Mouse (Mus musculus): ENCODE results near the gene H1fx. TPM values are rescaled to one million over a fixed set of nuclear protein-coding genes. Genes with fewer than 3 reads are reported as not detected.
"Not testable (repeated sequence)": the region's sequence is repeated elsewhere in the genome, so short reads cannot be mapped to it uniquely, and the experiment has no call there.

H1fx gene
- polyA plus RNA-seq, 1 experiment from 2014 or later, result 17.3 TPM

- Histone ChIP-seq H3K4me3 (ENCODE audit: low read depth, low read length) (peak overlapping the region; percentile 80), H3K9me3 (ENCODE audit: control insufficient read depth, low read length) (no peaks in the 10 kb centered on the region), H3K4me1 (replicated peaks; ENCODE audit: control insufficient read depth, insufficient read depth) (peaks cover 3% of the 10 kb centered on the region; the same call in 1 of the 2 replicates), H3K36me3 (ENCODE audit: control insufficient read depth, insufficient read depth, low read length) (no peaks in the 10 kb centered on the region), H3K27me3 (ENCODE audit: control insufficient read depth, insufficient read depth, low read length) (no peaks in the 10 kb centered on the region), H3K9ac (ENCODE audit: low read length) (no peak overlapping the region), H3K4me2 (replicated peaks; ENCODE audit: low read depth) (0 out of 2 replicates have a peak overlapping the region, but pooled peaks have one; percentile 3), H3K27ac (replicated peaks) (no peak overlapping the region)
- no peak for DNase-seq (ENCODE audit: low spot score)
- no peak for ATAC-seq (ENCODE audit: low FRiP score, low TSS enrichment)
- TF ChIP-seq CTCF (IDR thresholded peaks at IDR 0.05; ENCODE audit: low read depth) (no peak), EP300 (optimal IDR thresholded peaks at IDR 0.05) (no peak)
- WGBS, result 74% methylated on average over 3 of the region's 3 CpGs
These were observed 1.7 kb downstream of the H1fx start for GRCm38 (mm10) chr6:87979728-87980127.

DNA sequence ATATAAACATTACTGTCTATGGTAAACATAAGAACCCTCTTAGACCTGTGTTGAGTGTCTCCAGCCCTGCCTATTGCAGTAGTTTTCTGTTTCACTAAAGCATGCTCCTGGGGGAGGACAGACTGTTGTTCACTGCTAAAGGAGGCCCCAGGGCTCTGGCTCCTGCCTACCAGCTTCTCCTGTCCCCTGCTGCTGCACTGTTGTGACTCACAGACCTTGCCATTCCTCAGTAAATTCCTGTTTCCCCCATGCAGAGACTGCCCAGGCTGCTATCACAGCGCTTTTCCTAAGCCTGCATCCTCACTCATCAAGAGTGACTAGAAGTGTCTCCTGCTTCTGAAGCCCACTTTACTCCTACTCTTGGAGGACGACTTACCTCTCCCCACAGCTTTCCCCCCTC lies 11.4 kb downstream of the H1fx start:
- Histone ChIP-seq H3K27me3 (ENCODE audit: control insufficient read depth, insufficient read depth, low read length) (no peaks in the 10 kb centered on the region), H3K4me2 (replicated peaks; ENCODE audit: low read depth) (no peak overlapping the region), H3K36me3 (ENCODE audit: control insufficient read depth, insufficient read depth, low read length) (no peaks in the 10 kb centered on the region), H3K4me3 (ENCODE audit: low read depth, low read length) (no peak overlapping the region), H3K27ac (replicated peaks) (no peak overlapping the region), H3K9ac (ENCODE audit: low read length) (no peak overlapping the region), H3K9me3 (ENCODE audit: control insufficient read depth, low read length) (no peaks in the 10 kb centered on the region), H3K4me1 (replicated peaks; ENCODE audit: control insufficient read depth, insufficient read depth) (no peaks in the 10 kb centered on the region)
- ATAC-seq (ENCODE audit: low FRiP score, low TSS enrichment) (no peak), DNase-seq (ENCODE audit: low spot score) (no peak)
- 35% methylated on average over 2 of the region's 2 CpGs for WGBS
- TF ChIP-seq EP300 (optimal IDR thresholded peaks at IDR 0.05) (no peak), CTCF (IDR thresholded peaks at IDR 0.05; ENCODE audit: low read depth) (no peak)

DNA sequence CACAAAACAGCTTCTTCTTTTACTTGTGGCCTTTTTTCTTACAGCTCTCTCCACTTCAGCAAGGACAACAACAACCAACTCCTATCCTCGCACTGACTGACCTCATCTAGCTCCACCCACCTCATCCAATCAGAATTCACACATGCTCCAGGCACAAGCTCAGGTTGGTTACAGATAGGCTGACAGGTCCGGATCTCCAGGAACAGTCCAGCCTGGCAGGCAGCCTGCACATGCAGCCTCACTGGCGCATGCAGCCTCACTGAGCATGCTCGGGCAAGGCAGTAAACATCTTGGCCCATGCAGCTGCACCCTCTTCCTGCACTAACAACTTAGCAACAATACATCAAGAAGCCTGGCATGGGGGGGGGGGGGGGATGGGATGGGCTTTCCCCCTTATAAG lies 19.0 kb downstream of the H1fx start:
- H3K4me3 ChIP-seq (ENCODE audit: low read depth, low read length); H3K4me2 ChIP-seq (replicated peaks; ENCODE audit: low read depth): not testable (repeated sequence)

GRCm38 (mm10) chr6:87942179-87942578 lies 39.3 kb downstream of the H1fx start:
- H3K9ac ChIP-seq (ENCODE audit: low read length), result no peak overlapping the region
- H3K4me2 ChIP-seq (replicated peaks; ENCODE audit: low read depth), result no peak overlapping the region
- ATAC-seq (ENCODE audit: low FRiP score, low TSS enrichment) (no peak), DNase-seq (ENCODE audit: low spot score) (no peak)
- no peak for TF ChIP-seq CTCF (IDR thresholded peaks at IDR 0.05; ENCODE audit: low read depth)
- TF ChIP-seq EP300 (optimal IDR thresholded peaks at IDR 0.05), result no peak
- H3K36me3 ChIP-seq (ENCODE audit: control insufficient read depth, insufficient read depth, low read length), result no peaks in the 10 kb centered on the region
- no peaks in the 10 kb centered on the region for H3K4me1 ChIP-seq (replicated peaks; ENCODE audit: control insufficient read depth, insufficient read depth)
- no peak overlapping the region for H3K4me3 ChIP-seq (ENCODE audit: low read depth, low read length)
- no peak overlapping the region for H3K27ac ChIP-seq (replicated peaks)
- no peaks in the 10 kb centered on the region for H3K27me3 ChIP-seq (ENCODE audit: control insufficient read depth, insufficient read depth, low read length)
- H3K9me3 ChIP-seq (ENCODE audit: control insufficient read depth, low read length), result no peaks in the 10 kb centered on the region
- WGBS, result 84% methylated on average over 7 of the region's 7 CpGs

More for the DNA sequence above, 19.0 kb downstream of the H1fx start:
- not testable (repeated sequence) for H3K27ac ChIP-seq (replicated peaks); ATAC-seq (ENCODE audit: low FRiP score, low TSS enrichment); H3K36me3 ChIP-seq (ENCODE audit: control insufficient read depth, insufficient read depth, low read length); H3K9ac ChIP-seq (ENCODE audit: low read length); H3K27me3 ChIP-seq (ENCODE audit: control insufficient read depth, insufficient read depth, low read length); H3K9me3 ChIP-seq (ENCODE audit: control insufficient read depth, low read length); DNase-seq (ENCODE audit: low spot score); H3K4me1 ChIP-seq (replicated peaks; ENCODE audit: control insufficient read depth, insufficient read depth)
- WGBS, result 49% methylated on average over 4 of the region's 4 CpGs

- Histone ChIP-seq H3K4me2 (replicated peaks; ENCODE audit: low read depth) (no peak overlapping the region), H3K9me3 (ENCODE audit: control insufficient read depth, low read length) (no peaks in the 10 kb centered on the region), H3K27me3 (ENCODE audit: control insufficient read depth, insufficient read depth, low read length) (no peaks in the 10 kb centered on the region), H3K4me3 (ENCODE audit: low read depth, low read length) (no peak overlapping the region), H3K4me1 (replicated peaks; ENCODE audit: control insufficient read depth, insufficient read depth) (no peaks in the 10 kb centered on the region), H3K27ac (replicated peaks) (no peak overlapping the region), H3K9ac (ENCODE audit: low read length) (no peak overlapping the region), H3K36me3 (ENCODE audit: control insufficient read depth, insufficient read depth, low read length) (peaks cover 2% of the 10 kb centered on the region; the same call in 1 of the 2 replicates)
- 86% methylated on average over 3 of the region's 3 CpGs for WGBS
- DNase-seq (ENCODE audit: low spot score) (no peak), ATAC-seq (ENCODE audit: low FRiP score, low TSS enrichment) (no peak)
- TF ChIP-seq CTCF (IDR thresholded peaks at IDR 0.05; ENCODE audit: low read depth), result no peak
- no peak for TF ChIP-seq EP300 (optimal IDR thresholded peaks at IDR 0.05)
These were observed 42.5 kb downstream of the H1fx start for GRCm38 (mm10) chr6:87938941-87939340.

DNA sequence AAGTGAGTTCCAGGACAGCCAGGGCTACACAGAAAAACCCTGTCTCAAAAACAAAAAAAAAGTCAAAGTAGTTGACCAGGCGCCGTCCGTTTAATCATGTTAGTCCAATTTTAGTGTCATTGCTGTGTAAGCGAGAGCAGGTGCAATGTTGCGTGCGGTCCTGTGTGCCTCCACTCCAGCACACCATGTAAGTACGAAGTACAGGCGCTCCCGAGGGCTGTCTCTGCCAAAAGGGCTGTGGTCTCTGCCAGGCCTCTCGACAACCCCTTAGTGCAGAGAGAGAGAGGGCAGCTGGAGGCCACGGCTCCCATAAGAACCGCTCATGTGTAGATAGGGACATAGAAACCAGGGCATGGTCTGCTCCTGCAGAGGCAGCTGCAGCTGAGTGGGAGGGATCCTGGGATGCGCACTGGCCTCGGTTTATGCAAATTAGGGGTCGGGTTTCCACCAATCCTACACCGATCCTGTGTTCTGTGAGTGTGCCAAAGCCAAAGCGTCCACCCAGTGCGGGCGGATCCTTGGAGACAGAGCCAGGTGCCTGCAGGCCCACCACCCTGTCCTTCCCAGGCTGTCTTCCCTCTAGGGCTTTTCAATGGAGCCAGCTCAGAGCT lies 44.2 kb downstream of the H1fx start:
- Histone ChIP-seq H3K9ac (ENCODE audit: low read length) (no peak overlapping the region), H3K9me3 (ENCODE audit: control insufficient read depth, low read length) (no peaks in the 10 kb centered on the region), H3K4me1 (replicated peaks; ENCODE audit: control insufficient read depth, insufficient read depth) (no peaks in the 10 kb centered on the region), H3K27me3 (ENCODE audit: control insufficient read depth, insufficient read depth, low read length) (no peaks in the 10 kb centered on the region), H3K27ac (replicated peaks) (no peak overlapping the region), H3K36me3 (ENCODE audit: control insufficient read depth, insufficient read depth, low read length) (peaks cover 2% of the 10 kb centered on the region; the same call in 1 of the 2 replicates), H3K4me3 (ENCODE audit: low read depth, low read length) (no peak overlapping the region), H3K4me2 (replicated peaks; ENCODE audit: low read depth) (no peak overlapping the region)
- DNase-seq (ENCODE audit: low spot score) (peak; percentile 64), ATAC-seq (ENCODE audit: low FRiP score, low TSS enrichment) (peak; percentile 89)
- 42% methylated on average over 19 of the region's 19 CpGs for WGBS
- TF ChIP-seq CTCF (IDR thresholded peaks at IDR 0.05; ENCODE audit: low read depth) (no peak), EP300 (optimal IDR thresholded peaks at IDR 0.05) (no peak)

Data from stomach, postnatal 0 days (tissue).